Mouse (Mus musculus): ENCODE measurements around the gene Map4k1.

Map4k1 gene

DNA sequence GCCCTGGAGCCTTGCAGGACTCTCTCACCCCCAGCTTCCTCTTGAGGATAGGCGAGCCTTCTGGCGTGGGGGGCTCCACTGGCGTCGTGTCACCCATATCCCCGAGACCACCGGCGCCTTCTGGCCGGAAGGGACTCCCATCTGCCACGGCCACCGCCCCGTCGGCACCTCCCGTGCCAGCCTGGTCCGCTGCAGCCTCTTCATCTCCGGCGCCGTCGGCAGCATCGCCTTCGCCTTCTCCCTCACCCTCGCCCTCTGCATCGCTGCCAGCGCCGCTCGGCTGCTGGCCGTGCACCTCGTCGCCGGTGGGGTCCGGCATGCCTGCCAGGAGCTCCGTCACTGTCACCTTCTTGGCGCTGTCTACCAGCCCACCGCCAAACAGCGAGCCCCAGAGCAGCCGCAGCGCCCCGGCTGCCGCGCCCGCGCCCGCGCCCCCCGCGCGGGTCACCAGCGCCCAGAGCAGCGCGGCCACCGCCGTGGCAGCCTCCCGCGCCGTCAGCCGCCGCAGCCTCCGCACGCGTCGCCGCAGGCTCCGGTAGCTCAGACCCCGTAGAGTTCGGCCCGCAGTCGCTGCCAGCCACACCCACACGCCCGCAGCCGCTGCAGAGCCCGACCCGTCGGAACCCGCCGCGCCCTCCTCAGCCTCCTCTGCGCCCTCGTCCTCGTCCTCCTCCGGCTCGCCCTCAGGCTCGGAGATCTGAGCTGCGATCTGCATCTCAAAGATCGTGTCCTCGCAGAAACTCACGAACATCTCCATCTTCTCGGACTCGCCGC, 37.8 kb downstream of the Map4k1 start:
- no peak for ATAC-seq (ENCODE audit: insufficient number of reproducible peaks, low FRiP score, low TSS enrichment)

DNA sequence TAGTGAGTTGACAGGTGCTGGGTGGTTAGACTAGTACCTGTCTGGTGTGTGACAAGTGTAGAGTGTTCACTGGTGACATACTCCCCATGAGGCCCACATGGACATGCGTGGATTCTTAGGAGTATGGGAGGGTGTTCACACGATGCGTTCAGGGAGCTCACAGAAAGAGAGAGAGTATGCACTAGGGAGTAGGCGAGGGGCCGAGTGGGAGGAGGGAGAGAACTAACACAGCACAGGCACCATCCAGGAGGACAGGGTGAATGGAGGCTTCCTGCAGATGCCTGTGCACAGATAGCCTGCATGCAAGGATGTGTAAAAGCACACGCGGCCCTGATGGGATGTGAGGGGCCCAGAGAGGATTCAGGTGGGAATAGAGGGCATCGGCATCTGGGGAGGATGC, 40.6 kb downstream of the Map4k1 start:
- no peak for ATAC-seq (ENCODE audit: insufficient number of reproducible peaks, low FRiP score, low TSS enrichment)

DNA sequence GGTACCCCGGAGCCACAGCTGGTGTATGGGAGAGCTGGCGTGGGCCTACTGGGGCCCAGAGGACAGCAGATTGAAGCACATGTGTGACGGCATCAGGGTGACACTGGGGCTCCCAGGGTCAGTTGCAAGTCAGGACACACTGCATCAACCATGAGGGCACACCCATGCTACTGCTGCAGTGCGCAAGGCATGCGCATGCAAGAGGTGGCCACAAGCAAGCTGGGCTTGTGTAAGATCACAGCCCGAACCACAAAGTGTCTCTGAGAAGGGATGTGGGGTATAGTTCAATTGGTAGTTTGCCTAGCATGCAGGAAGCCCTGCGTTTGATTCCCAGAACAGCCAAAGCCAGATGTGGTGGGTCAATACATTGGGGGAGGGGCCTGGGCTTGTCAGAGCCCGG, 41.7 kb downstream of the Map4k1 start:
- no peak for ATAC-seq (ENCODE audit: insufficient number of reproducible peaks, low FRiP score, low TSS enrichment)

DNA sequence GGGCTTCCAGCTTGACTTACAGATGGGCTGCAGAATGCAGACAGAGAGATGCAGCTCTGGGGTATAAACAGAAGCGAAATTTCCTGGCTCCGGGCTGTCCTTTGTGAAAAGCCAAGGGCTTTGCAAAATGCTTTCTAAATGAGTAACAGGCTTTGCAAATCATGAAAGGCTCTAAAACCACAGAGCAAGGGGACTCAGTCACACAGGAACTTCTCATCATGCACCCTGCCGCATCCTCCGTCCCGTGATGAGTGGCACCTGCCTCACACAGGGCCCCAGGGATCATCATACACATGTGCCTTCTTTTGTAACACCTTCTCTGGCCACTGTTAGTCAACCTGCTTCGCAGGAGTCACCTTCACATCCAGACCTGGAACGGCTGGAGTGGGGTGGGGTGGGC, 43.7 kb downstream of the Map4k1 start:
- ATAC-seq (ENCODE audit: insufficient number of reproducible peaks, low FRiP score, low TSS enrichment), result no peak

- no peak for ATAC-seq (ENCODE audit: insufficient number of reproducible peaks, low FRiP score, low TSS enrichment)
Observed at GRCm38 (mm10) chr7:29026195-29026594, 44.3 kb downstream of the Map4k1 start.

DNA sequence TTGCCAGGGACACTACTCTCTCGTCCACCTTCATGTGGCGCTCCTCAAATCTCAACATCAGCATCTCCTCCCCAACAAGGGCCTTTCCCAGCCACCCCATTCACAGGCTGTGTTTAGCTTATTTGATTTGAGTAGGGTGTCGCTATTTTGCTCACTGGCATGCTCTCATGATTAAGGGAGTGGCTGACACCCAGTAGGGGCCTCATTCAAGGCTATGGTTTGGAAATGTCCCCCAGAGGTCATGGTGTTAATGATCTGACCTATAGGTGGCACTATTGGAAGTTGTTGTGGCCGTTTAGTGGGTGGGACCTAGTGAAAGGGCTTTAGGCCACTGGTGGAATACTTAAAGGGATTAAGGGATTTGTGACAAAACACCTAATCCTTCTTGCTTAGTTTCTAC, 45.0 kb downstream of the Map4k1 start:
- no peak for ATAC-seq (ENCODE audit: insufficient number of reproducible peaks, low FRiP score, low TSS enrichment)

- no peak for ATAC-seq (ENCODE audit: insufficient number of reproducible peaks, low FRiP score, low TSS enrichment)
Observed at GRCm38 (mm10) chr7:29028761-29029160, 46.9 kb downstream of the Map4k1 start.

GRCm38 (mm10) chr7:29029690-29030656, 48.1 kb downstream of the Map4k1 start:
- no peak for ATAC-seq (ENCODE audit: insufficient number of reproducible peaks, low FRiP score, low TSS enrichment)

- ATAC-seq (ENCODE audit: insufficient number of reproducible peaks, low FRiP score, low TSS enrichment), result no peak
Observed at GRCm38 (mm10) chr7:29031641-29032040, 49.8 kb downstream of the Map4k1 start.

- no peak for ATAC-seq (ENCODE audit: insufficient number of reproducible peaks, low FRiP score, low TSS enrichment)
Observed at GRCm38 (mm10) chr7:29032685-29033084, 50.8 kb downstream of the Map4k1 start.

DNA sequence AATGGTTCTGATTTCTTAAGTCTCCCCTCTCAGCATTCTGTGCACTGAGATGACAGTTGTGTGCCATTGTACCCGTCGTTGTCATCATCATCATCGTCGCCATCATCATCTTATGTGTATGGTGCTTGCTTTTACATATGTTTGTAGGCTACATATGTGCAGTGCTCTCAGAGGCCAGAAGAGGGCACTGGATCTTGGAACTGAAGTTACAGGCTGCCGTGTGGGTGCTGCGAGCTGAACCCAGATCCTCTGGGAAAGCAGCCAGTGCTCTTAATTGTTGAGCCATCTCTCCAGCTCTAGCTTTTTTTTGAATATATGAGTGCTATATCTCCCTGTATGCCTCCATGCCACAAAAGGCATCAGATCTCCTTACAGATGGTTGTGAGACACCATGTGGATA, 55.4 kb downstream of the Map4k1 start:
- no peak for ATAC-seq (ENCODE audit: insufficient number of reproducible peaks, low FRiP score, low TSS enrichment)

DNA sequence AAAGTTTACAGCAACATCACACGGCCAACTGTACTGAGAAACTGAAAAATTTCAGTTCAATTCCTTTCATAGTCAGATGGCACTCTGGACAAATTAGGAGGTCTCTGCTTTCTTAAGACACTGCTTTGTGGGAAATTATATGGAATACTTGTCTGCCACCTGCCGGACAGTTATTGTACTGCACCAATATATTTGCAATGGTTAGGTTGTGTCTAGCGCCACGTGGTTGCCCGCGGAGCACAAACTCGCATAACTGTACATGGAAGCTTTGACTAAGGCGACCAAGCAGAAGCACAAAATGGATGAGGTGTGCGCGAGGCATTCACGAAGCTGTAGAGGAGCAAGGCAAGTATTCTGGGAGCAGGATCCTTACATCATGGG, 57.7 kb downstream of the Map4k1 start:
- peak; percentile 31; the same call in 1 of the 2 replicates for ATAC-seq (ENCODE audit: insufficient number of reproducible peaks, low FRiP score, low TSS enrichment)

- no peak; the same call in 1 of the 2 replicates for ATAC-seq (ENCODE audit: insufficient number of reproducible peaks, low FRiP score, low TSS enrichment)
Observed at GRCm38 (mm10) chr7:29039985-29040661, 58.3 kb downstream of the Map4k1 start.

GRCm38 (mm10) chr7:29041194-29041593, 59.3 kb downstream of the Map4k1 start:
- no peak for ATAC-seq (ENCODE audit: insufficient number of reproducible peaks, low FRiP score, low TSS enrichment)

DNA sequence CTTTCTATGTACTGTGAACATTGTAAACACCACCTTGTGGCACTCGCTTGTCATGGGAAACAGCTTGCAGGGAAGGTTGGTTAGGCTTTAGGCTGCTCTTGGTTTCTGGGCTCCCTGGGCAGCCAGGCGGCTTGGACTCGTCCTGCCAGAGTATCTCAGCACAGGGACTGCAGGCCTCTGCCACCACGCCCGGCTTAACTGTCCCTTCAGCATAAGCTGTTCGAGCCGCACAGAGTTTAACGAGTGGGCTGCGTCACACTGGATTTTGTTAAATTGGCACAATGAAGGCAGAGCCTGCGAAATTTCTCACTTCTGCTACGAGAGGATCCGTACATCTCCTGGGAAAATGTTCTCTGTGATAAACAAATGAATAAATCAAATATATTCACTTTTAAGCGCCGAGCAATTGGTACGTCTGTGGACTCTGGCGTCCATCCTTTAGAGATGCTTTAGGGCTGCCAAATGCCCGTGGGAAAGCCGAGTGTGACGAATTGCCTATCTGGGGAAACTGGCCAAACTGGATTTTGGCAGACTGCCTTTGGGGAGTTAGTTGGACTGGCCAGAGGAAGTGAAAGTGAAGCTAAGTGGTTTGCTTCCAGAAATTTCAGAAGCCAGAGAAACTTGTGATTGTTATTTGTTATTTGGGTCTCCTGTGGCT, 61.3 kb downstream of the Map4k1 start:
- ATAC-seq (ENCODE audit: insufficient number of reproducible peaks, low FRiP score, low TSS enrichment), result no peak

DNA sequence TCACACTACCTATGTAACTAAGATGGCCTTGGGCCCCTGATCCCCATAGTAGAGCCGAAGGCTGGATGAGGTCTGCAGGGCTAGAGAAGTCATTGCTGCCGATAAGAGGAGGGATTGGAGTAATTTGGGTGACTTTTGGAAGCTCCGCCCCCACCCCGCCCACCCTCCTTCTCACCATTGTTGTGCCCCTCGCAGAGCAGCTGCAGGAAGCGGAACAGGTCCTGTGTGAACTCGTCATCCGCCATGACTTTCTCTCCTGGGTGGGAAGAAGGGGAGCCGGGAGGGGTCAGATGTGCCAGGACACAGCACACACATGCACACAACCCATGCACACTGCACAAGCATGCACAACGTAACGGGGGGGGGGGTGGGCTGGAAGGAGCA, 61.8 kb downstream of the Map4k1 start:
- no peak for ATAC-seq (ENCODE audit: insufficient number of reproducible peaks, low FRiP score, low TSS enrichment)

DNA sequence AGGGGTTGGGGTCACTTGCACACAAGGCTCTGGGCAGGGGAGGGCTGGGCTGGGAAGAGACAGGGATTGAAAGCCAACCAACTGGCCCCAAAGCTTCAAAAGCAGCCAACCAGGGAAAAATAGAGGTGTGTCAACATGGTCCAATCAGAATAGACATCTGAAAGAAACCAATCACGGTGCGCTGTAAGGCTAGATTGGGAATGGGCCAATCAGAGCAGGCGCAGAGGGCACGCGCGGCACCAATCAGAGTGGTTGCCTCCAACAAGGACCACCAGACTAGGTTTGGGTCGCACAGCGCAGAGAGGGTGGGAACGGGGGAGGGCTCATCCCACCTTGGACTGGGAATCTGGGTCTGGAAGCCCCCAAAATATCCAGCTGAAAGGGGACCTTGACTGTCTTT, 62.5 kb downstream of the Map4k1 start:
- no peak for ATAC-seq (ENCODE audit: insufficient number of reproducible peaks, low FRiP score, low TSS enrichment)

DNA sequence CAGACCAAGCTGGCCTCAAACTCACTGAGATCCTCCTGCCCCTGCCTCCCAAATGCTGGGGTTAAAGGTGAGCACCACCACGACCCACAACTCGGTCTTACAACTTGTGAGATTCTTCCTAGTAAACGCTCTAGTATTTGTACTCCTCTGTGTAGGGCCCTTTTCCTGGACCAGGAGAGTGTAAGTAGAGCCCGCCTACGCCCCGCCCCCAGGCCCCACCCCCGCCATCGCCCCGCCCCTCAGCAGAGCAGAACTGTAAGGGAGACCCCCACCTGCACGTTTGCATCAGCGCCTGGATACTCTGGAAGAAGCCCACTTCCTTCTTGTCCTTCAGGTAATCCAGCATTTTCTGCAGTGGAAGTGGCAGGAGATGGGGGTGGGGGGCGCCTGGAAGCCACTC, 64.7 kb downstream of the Map4k1 start:
- no peak for ATAC-seq (ENCODE audit: insufficient number of reproducible peaks, low FRiP score, low TSS enrichment)

DNA sequence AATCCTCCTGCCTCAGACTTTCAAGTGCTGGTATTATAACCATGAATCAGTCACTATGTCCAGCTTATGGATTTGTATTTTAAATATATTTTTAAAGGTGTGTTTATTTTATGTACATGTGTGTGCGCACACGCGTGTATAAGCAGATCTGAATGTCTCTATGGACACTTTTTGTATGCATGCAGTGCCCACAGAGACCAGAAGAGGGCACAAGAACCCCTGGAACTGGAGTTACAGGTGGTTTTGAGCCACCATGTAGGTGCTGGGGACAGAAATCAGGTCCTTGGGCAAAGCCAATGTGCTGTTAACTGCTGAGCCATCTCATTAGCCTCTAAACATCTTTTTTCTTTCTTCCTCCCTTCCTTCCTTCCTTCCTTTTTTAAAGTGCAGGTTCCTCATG, 66.2 kb downstream of the Map4k1 start:
- ATAC-seq (ENCODE audit: insufficient number of reproducible peaks, low FRiP score, low TSS enrichment), result no peak

DNA sequence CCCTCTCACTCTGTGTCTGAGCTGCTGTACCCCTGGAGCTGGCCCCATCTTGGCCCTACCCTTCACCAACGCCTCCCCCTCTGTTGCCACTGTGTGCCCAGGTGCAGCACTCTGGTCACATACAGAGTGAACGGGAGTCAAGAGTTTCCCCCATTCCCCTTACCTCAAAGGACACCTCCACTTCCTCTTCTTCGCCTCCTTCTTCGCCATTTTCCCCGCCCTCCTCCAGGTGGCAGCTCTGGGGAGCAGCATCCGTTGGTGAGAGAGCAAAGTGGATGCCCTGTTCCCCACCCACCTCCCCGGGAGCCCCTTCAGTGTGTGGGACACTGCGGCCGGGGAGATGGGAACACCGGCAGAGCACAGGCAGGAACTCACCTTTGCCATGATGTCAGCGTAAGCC, 66.8 kb downstream of the Map4k1 start:
- no peak for ATAC-seq (ENCODE audit: insufficient number of reproducible peaks, low FRiP score, low TSS enrichment)

All from cerebellum, adult (tissue).